Mouse (Mus musculus): ENCODE results near the gene Ssu72. TPM values are rescaled to one million over a fixed set of nuclear protein-coding genes. Genes with fewer than 3 reads are reported as not detected.

Ssu72 gene
- polyA plus RNA-seq, 1 experiment from 2014 or later = 151 TPM

GRCm38 (mm10) chr4:155708988-155709387 is 4.4 kb downstream of the Ssu72 start:
- H3K4me1 ChIP-seq = peaks cover 9% of the 10 kb centered on the region
- ATAC-seq (ENCODE audit: low FRiP score, low read depth) = no peak
- no peaks in the 10 kb centered on the region for H3K36me3 ChIP-seq
- H3K27ac ChIP-seq = no peak overlapping the region
- no peak overlapping the region for H3K9ac ChIP-seq
- no peaks in the 10 kb centered on the region for H3K27me3 ChIP-seq (replicated peaks)
- no peak overlapping the region for H3K4me3 ChIP-seq
- H3K9me3 ChIP-seq = no peaks in the 10 kb centered on the region
- no peak overlapping the region for H3K4me2 ChIP-seq (replicated peaks)

GRCm38 (mm10) chr4:155710521-155711252 is 6.1 kb downstream of the Ssu72 start:
- Histone ChIP-seq H3K4me2 (replicated peaks) (no peak overlapping the region), H3K36me3 (peaks cover 9% of the 10 kb centered on the region), H3K9me3 (no peaks in the 10 kb centered on the region), H3K27me3 (replicated peaks) (no peaks in the 10 kb centered on the region), H3K9ac (no peak overlapping the region), H3K4me1 (peaks cover 3% of the 10 kb centered on the region), H3K4me3 (no peak overlapping the region), H3K27ac (no peak overlapping the region)
- no peak for ATAC-seq (ENCODE audit: low FRiP score, low read depth)
- WGBS = 73% methylated on average over 6 of the region's 6 CpGs

GRCm38 (mm10) chr4:155721668-155722083 is 17.1 kb downstream of the Ssu72 start:
- Histone ChIP-seq H3K9ac (no peak overlapping the region), H3K27ac (no peak overlapping the region), H3K4me1 (no peaks in the 10 kb centered on the region), H3K4me2 (replicated peaks) (no peak overlapping the region), H3K9me3 (no peaks in the 10 kb centered on the region), H3K27me3 (replicated peaks) (no peaks in the 10 kb centered on the region), H3K36me3 (peaks cover 17% of the 10 kb centered on the region; the same call in 1 of the 2 replicates), H3K4me3 (no peak overlapping the region)
- ATAC-seq (ENCODE audit: low FRiP score, low read depth) = no peak
- 71% methylated on average over 4 of the region's 4 CpGs for WGBS

- Histone ChIP-seq H3K27ac (no peak overlapping the region), H3K4me2 (replicated peaks) (no peak overlapping the region), H3K9me3 (no peaks in the 10 kb centered on the region), H3K36me3 (peaks cover 25% of the 10 kb centered on the region; the same call in 1 of the 2 replicates), H3K4me3 (no peak overlapping the region), H3K9ac (no peak overlapping the region), H3K4me1 (no peaks in the 10 kb centered on the region), H3K27me3 (replicated peaks) (no peaks in the 10 kb centered on the region)
- WGBS = 84% methylated on average over 2 of the region's 2 CpGs
- 0 out of 2 replicates have a peak, but pooled peaks have one; percentile 33 for ATAC-seq (ENCODE audit: low FRiP score, low read depth)
These were observed 23.4 kb downstream of the Ssu72 start for GRCm38 (mm10) chr4:155727993-155728392.

- 0 out of 2 replicates have a peak overlapping the region, but pooled peaks have one; percentile 92 for H3K9ac ChIP-seq
- 88% methylated on average over 10 of the region's 10 CpGs for WGBS
- no peak overlapping the region for H3K27ac ChIP-seq
- no peak overlapping the region for H3K4me3 ChIP-seq
- peaks cover 37% of the 10 kb centered on the region; the same call in 1 of the 2 replicates for H3K36me3 ChIP-seq
- H3K4me1 ChIP-seq = peaks cover 27% of the 10 kb centered on the region
- H3K9me3 ChIP-seq = no peaks in the 10 kb centered on the region
- H3K27me3 ChIP-seq (replicated peaks) = no peaks in the 10 kb centered on the region
- peak overlapping the region; percentile 94; the same call in 1 of the 2 replicates for H3K4me2 ChIP-seq (replicated peaks)
- ATAC-seq (ENCODE audit: low FRiP score, low read depth) = no peak
These were observed 28.7 kb downstream of the Ssu72 start for GRCm38 (mm10) chr4:155733267-155733666.

- Histone ChIP-seq H3K4me2 (replicated peaks) (peak within 1 kb of the TSS; percentile 94), H3K9me3 (no peaks in the 10 kb centered on the region), H3K36me3 (peaks cover 41% of the 10 kb centered on the region), H3K4me1 (peaks cover 27% of the 10 kb centered on the region), H3K27ac (peak within 1 kb of the TSS; percentile 89), H3K4me3 (peak within 1 kb of the TSS; percentile 92), H3K9ac (peak within 1 kb of the TSS; percentile 92), H3K27me3 (replicated peaks) (no peaks in the 10 kb centered on the region)
- peak; percentile 94 for ATAC-seq (ENCODE audit: low FRiP score, low read depth)
- under 1% methylated on average over 33 of the region's 35 CpGs for WGBS
These were observed 29.8 kb downstream of the Ssu72 start, which contains the start of gene Tmem240 for GRCm38 (mm10) chr4:155734350-155734941. Tmem240 (plus strand) TSS chr4:155734800.

GRCm38 (mm10) chr4:155734951-155735702 is 30.5 kb downstream of the Ssu72 start:
- Histone ChIP-seq H3K27me3 (replicated peaks) (no peaks in the 10 kb centered on the region), H3K4me2 (replicated peaks) (peak overlapping the region; percentile 94), H3K9me3 (no peaks in the 10 kb centered on the region), H3K9ac (peak overlapping the region; percentile 92), H3K4me1 (peaks cover 27% of the 10 kb centered on the region), H3K36me3 (peaks cover 48% of the 10 kb centered on the region), H3K27ac (peak overlapping the region; percentile 89), H3K4me3 (peak overlapping the region; percentile 92)
- peak; percentile 67 for ATAC-seq (ENCODE audit: low FRiP score, low read depth)
- 1% methylated on average over 75 of the region's 79 CpGs for WGBS

GRCm38 (mm10) chr4:155735788-155736187 is 31.2 kb downstream of the Ssu72 start:
- 0 out of 2 replicates have a peak, but pooled peaks have one; percentile 5 for ATAC-seq (ENCODE audit: low FRiP score, low read depth)
- Histone ChIP-seq H3K4me2 (replicated peaks) (peak overlapping the region; percentile 94), H3K27ac (peak overlapping the region; percentile 89; the same call in 1 of the 2 replicates), H3K36me3 (peaks cover 55% of the 10 kb centered on the region), H3K4me3 (peak overlapping the region; percentile 92), H3K9ac (peak overlapping the region; percentile 92), H3K27me3 (replicated peaks) (no peaks in the 10 kb centered on the region), H3K9me3 (no peaks in the 10 kb centered on the region), H3K4me1 (peaks cover 27% of the 10 kb centered on the region)
- 73% methylated on average over 5 of the region's 5 CpGs for WGBS

- Histone ChIP-seq H3K9ac (no peak overlapping the region), H3K4me3 (no peak overlapping the region), H3K27me3 (replicated peaks) (no peaks in the 10 kb centered on the region), H3K27ac (no peak overlapping the region), H3K36me3 (peaks cover 55% of the 10 kb centered on the region), H3K4me1 (peaks cover 27% of the 10 kb centered on the region), H3K9me3 (no peaks in the 10 kb centered on the region), H3K4me2 (replicated peaks) (peak overlapping the region; percentile 94)
- no peak for ATAC-seq (ENCODE audit: low FRiP score, low read depth)
- WGBS = 91% methylated on average over 5 of the region's 5 CpGs
These were observed 31.8 kb downstream of the Ssu72 start for GRCm38 (mm10) chr4:155736421-155736820.

- Histone ChIP-seq H3K9ac (no peak overlapping the region), H3K4me3 (no peak overlapping the region), H3K27ac (no peak overlapping the region), H3K36me3 (peaks cover 56% of the 10 kb centered on the region), H3K9me3 (no peaks in the 10 kb centered on the region), H3K4me1 (peaks cover 27% of the 10 kb centered on the region), H3K4me2 (replicated peaks) (no peak overlapping the region), H3K27me3 (replicated peaks) (no peaks in the 10 kb centered on the region)
- ATAC-seq (ENCODE audit: low FRiP score, low read depth) = no peak
- WGBS = 71% methylated on average over 8 of the region's 8 CpGs
These were observed 33.7 kb downstream of the Ssu72 start for GRCm38 (mm10) chr4:155738262-155738661.

- no peak overlapping the region for H3K4me2 ChIP-seq (replicated peaks)
- H3K4me3 ChIP-seq = no peak overlapping the region
- H3K9me3 ChIP-seq = no peaks in the 10 kb centered on the region
- 79% methylated on average over 6 of the region's 6 CpGs for WGBS
- H3K27me3 ChIP-seq (replicated peaks) = no peaks in the 10 kb centered on the region
- no peak overlapping the region for H3K27ac ChIP-seq
- peaks cover 21% of the 10 kb centered on the region for H3K4me1 ChIP-seq
- peaks cover 60% of the 10 kb centered on the region for H3K36me3 ChIP-seq
- H3K9ac ChIP-seq = no peak overlapping the region
- no peak for ATAC-seq (ENCODE audit: low FRiP score, low read depth)
These were observed 34.6 kb downstream of the Ssu72 start for GRCm38 (mm10) chr4:155739152-155739551.
